Comparison of ENCODE assay signal across 8 mouse cellular contexts in the genomic region with DNA sequence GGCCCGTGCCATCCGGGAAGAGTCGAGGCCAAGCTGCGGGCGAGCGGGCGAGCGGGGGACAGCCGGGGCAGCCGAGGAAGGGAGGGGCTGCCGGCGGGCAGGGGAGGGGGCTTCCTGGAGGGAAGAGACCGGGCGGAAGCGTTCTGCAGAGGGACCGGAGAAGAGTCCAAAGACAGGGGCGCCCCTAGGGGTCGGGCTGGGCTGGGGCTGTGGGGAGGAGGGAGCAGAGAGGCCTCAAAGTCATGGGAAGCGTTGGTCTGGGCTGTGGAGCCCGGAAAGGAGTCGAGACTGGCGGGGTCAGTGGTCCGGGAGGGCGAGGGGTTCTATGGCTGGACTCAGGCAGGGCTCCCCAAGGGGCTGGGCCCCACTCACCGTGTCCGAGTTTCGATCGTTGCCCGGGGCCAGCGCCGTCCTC. TPM values are rescaled to one million over a fixed set of nuclear protein-coding genes. Genes with fewer than 3 reads are reported as not detected.
A peak's percentile ranks its signal among the peaks of the same experiment; 100 is the strongest.
DNase-seq lines count a peak whose midpoint lies in the region; ATAC-seq and TF ChIP-seq lines count a peak whose summit lies in the region.

No protein-coding gene starts in this region.

- peak overlapping the region; percentile 79 for H3K9ac ChIP-seq in forebrain, embryonic 16.5 days (replicated peaks; ENCODE audit: low read depth, low read length)
- H3K9ac ChIP-seq in hindbrain, embryonic 14.5 days: peak overlapping the region; percentile 90
- peak overlapping the region; percentile 83 for H3K9ac ChIP-seq in liver, embryonic 11.5 days (ENCODE audit: low read depth, low read length)
- H3K9ac ChIP-seq in midbrain, postnatal 0 days (replicated peaks; ENCODE audit: low read length, poor library complexity, severe bottlenecking): peak overlapping the region; percentile 94
- H3K9ac ChIP-seq in stomach, embryonic 15.5 days: peak overlapping the region; percentile 89

- 0 out of 2 replicates have a peak overlapping the region, but pooled peaks have one; percentile 35 for H3K27ac ChIP-seq in brown adipose tissue, adult 24 weeks (replicated peaks; ENCODE audit: low read depth, low read length)
- H3K27ac ChIP-seq in forebrain, embryonic 16.5 days (ENCODE audit: low read length): peak overlapping the region; percentile 57
- peak overlapping the region; percentile 74 for H3K27ac ChIP-seq in hindbrain, embryonic 14.5 days
- peak overlapping the region; percentile 14 for H3K27ac ChIP-seq in liver, embryonic 11.5 days (ENCODE audit: low read depth, low read length)
- peak overlapping the region; percentile 81 for H3K27ac ChIP-seq in midbrain, postnatal 0 days (ENCODE audit: low read depth, low read length)
- peak overlapping the region; percentile 74 for H3K27ac ChIP-seq in stomach, embryonic 15.5 days

- peaks cover 12% of the 10 kb centered on the region; the same call in 1 of the 2 replicates for H3K4me1 ChIP-seq in brown adipose tissue, adult 24 weeks (ENCODE audit: control insufficient read depth, insufficient read depth, insufficient read length, low read length)
- peaks cover 27% of the 10 kb centered on the region for H3K4me1 ChIP-seq in forebrain, embryonic 16.5 days (replicated peaks; ENCODE audit: control insufficient read depth, insufficient read depth, low read length)
- peaks cover 26% of the 10 kb centered on the region for H3K4me1 ChIP-seq in hindbrain, embryonic 14.5 days (replicated peaks; ENCODE audit: control insufficient read depth, insufficient read depth, low read length)
- H3K4me1 ChIP-seq in liver, embryonic 11.5 days (replicated peaks; ENCODE audit: control insufficient read depth, insufficient read depth, low read length): peaks cover 28% of the 10 kb centered on the region
- peaks cover 13% of the 10 kb centered on the region for H3K4me1 ChIP-seq in midbrain, postnatal 0 days (ENCODE audit: insufficient read depth, low read length)
- peaks cover 18% of the 10 kb centered on the region for H3K4me1 ChIP-seq in stomach, embryonic 15.5 days

- DNase-seq in kidney, adult 18-20 months: peak; percentile 56
- DNase-seq in kidney, adult 9 months: no peak
- peak; percentile 56 for DNase-seq in hindbrain, embryonic 14.5 days (ENCODE audit: low spot score)
- peak; percentile 78 for DNase-seq in liver, embryonic 11.5 days (ENCODE audit: low spot score)
- peak; percentile 79 for DNase-seq in midbrain, postnatal 0 days (ENCODE audit: low spot score)

- 0% methylated on average over 23 of the region's 31 CpGs for WGBS in forebrain, embryonic 16.5 days
- WGBS in hindbrain, embryonic 14.5 days: 2% methylated on average over 22 of the region's 31 CpGs
- WGBS in liver, embryonic 11.5 days: under 1% methylated on average over 29 of the region's 31 CpGs
- under 1% methylated on average over 24 of the region's 31 CpGs for WGBS in midbrain, postnatal 0 days
- WGBS in stomach, embryonic 15.5 days: under 1% methylated on average over 31 of the region's 31 CpGs

- peak overlapping the region; percentile 90 for H3K4me3 ChIP-seq in brown adipose tissue, adult 24 weeks (ENCODE audit: insufficient read depth, low read depth, low read length)
- H3K4me3 ChIP-seq in forebrain, embryonic 16.5 days (replicated peaks; ENCODE audit: low read length): peak overlapping the region; percentile 79
- peak overlapping the region; percentile 96 for H3K4me3 ChIP-seq in hindbrain, embryonic 14.5 days (replicated peaks; ENCODE audit: low read length)
- peak overlapping the region; percentile 74 for H3K4me3 ChIP-seq in liver, embryonic 11.5 days (ENCODE audit: low read depth, low read length)
- peak overlapping the region; percentile 92 for H3K4me3 ChIP-seq in midbrain, postnatal 0 days (ENCODE audit: low read depth, low read length)
- H3K4me3 ChIP-seq in stomach, embryonic 15.5 days (replicated peaks): peak overlapping the region; percentile 72

- ATAC-seq in forebrain, embryonic 16.5 days: peak; percentile 73
- ATAC-seq in hindbrain, embryonic 14.5 days (ENCODE audit: low FRiP score): peak; percentile 61
- ATAC-seq in liver, embryonic 11.5 days (replicated peaks; ENCODE audit: low FRiP score): peak; percentile 67
- peak; percentile 85 for ATAC-seq in midbrain, postnatal 0 days (ENCODE audit: low FRiP score)
- peak; percentile 61 for ATAC-seq in stomach, embryonic 15.5 days (ENCODE audit: insufficient read depth, low FRiP score, low read depth)

- H3K27me3 ChIP-seq in forebrain, embryonic 16.5 days (replicated peaks; ENCODE audit: control insufficient read depth, insufficient read depth, low read length): no peaks in the 10 kb centered on the region
- H3K27me3 ChIP-seq in hindbrain, embryonic 14.5 days (ENCODE audit: control insufficient read depth, insufficient read depth, low read length): no peaks in the 10 kb centered on the region
- no peaks in the 10 kb centered on the region for H3K27me3 ChIP-seq in liver, embryonic 11.5 days (replicated peaks; ENCODE audit: control insufficient read depth, insufficient read depth, low read length)
- no peaks in the 10 kb centered on the region for H3K27me3 ChIP-seq in midbrain, postnatal 0 days (ENCODE audit: insufficient read depth, low read length)
- H3K27me3 ChIP-seq in stomach, embryonic 15.5 days (replicated peaks): no peaks in the 10 kb centered on the region

- H3K36me3 ChIP-seq in forebrain, embryonic 16.5 days (ENCODE audit: control insufficient read depth, insufficient read depth): peaks cover 2% of the 10 kb centered on the region; the same call in 1 of the 2 replicates
- no peaks in the 10 kb centered on the region; the same call in 1 of the 2 replicates for H3K36me3 ChIP-seq in hindbrain, embryonic 14.5 days (replicated peaks; ENCODE audit: control insufficient read depth, insufficient read depth)
- H3K36me3 ChIP-seq in liver, embryonic 11.5 days (ENCODE audit: control insufficient read depth, insufficient read depth, low read length): peaks cover 6% of the 10 kb centered on the region; the same call in 1 of the 2 replicates
- 0 out of 2 replicates have a peak, but pooled peaks cover 2% of the 10 kb centered on the region for H3K36me3 ChIP-seq in midbrain, postnatal 0 days (ENCODE audit: insufficient read depth, low read length)
- H3K36me3 ChIP-seq in stomach, embryonic 15.5 days: no peaks in the 10 kb centered on the region; the same call in 1 of the 2 replicates

- TF ChIP-seq CTCF in midbrain, postnatal 0 days (IDR thresholded peaks at IDR 0.05): peak; percentile 64

- peak overlapping the region; percentile 93 for H3K4me2 ChIP-seq in forebrain, embryonic 16.5 days (ENCODE audit: low read length)
- peak overlapping the region; percentile 98 for H3K4me2 ChIP-seq in hindbrain, embryonic 14.5 days (replicated peaks)
- H3K4me2 ChIP-seq in liver, embryonic 11.5 days: peak overlapping the region; percentile 95
- H3K4me2 ChIP-seq in midbrain, postnatal 0 days (ENCODE audit: low read depth, low read length, poor library complexity, severe bottlenecking): peak overlapping the region; percentile 95
- peak overlapping the region; percentile 94 for H3K4me2 ChIP-seq in stomach, embryonic 15.5 days

- H3K9me3 ChIP-seq in forebrain, embryonic 16.5 days (ENCODE audit: control insufficient read depth, low read length): no peaks in the 10 kb centered on the region
- H3K9me3 ChIP-seq in hindbrain, embryonic 14.5 days (ENCODE audit: control insufficient read depth, low read length): no peaks in the 10 kb centered on the region
- no peaks in the 10 kb centered on the region for H3K9me3 ChIP-seq in liver, embryonic 11.5 days (ENCODE audit: control insufficient read depth, low read length)
- no peaks in the 10 kb centered on the region for H3K9me3 ChIP-seq in midbrain, postnatal 0 days (ENCODE audit: low read length)
- no peaks in the 10 kb centered on the region for H3K9me3 ChIP-seq in stomach, embryonic 15.5 days

RNA-seq across cellular contexts. Expression of a gene that starts 0.5 kb away (rescaled TPM):
- 9.8 and 10.9 TPM in 2 replicates for polyA plus RNA-seq in brown adipose tissue, adult 24 weeks (2012; ENCODE audit: insufficient read depth, insufficient read length, missing spikeins)
- 13.8 and 17.5 TPM in 2 replicates for polyA plus RNA-seq in forebrain, embryonic 16.5 days (2015; fragmentation: Nextera tagmentation; extraction: Ambion mirVana)
- polyA plus RNA-seq in hindbrain, embryonic 14.5 days (2014; fragmentation: Nextera tagmentation; extraction: Ambion mirVana): 19.2 and 20.4 TPM in 2 replicates
- 6.7 and 7.7 TPM in 2 replicates for polyA plus RNA-seq in liver, embryonic 11.5 days (2014; fragmentation: Nextera tagmentation; extraction: Ambion mirVana)
- total RNA-seq in midbrain, postnatal 0 days (2014; rRNA removed): 58.1 and 68.9 TPM in 2 replicates
- polyA plus RNA-seq in midbrain, postnatal 0 days (2015; fragmentation: Nextera tagmentation; extraction: Ambion mirVana): 16.2 and 17.0 TPM in 2 replicates
- polyA plus RNA-seq in stomach, embryonic 15.5 days (2015; fragmentation: Nextera tagmentation; extraction: Ambion mirVana): 7.8 and 7.9 TPM in 2 replicates

RNA-seq across cellular contexts. Expression of a gene that starts 5.1 kb away (rescaled TPM):
- 0.79 and 1.0 TPM in 2 replicates for polyA plus RNA-seq in brown adipose tissue, adult 24 weeks (2012; ENCODE audit: insufficient read depth, insufficient read length, missing spikeins)
- 0.11 and 0.19 TPM in 2 replicates for polyA plus RNA-seq in forebrain, embryonic 16.5 days (2015; fragmentation: Nextera tagmentation; extraction: Ambion mirVana)
- polyA plus RNA-seq in hindbrain, embryonic 14.5 days (2014; fragmentation: Nextera tagmentation; extraction: Ambion mirVana): 0.79 and 0.87 TPM in 2 replicates
- 4.3 and 5.6 TPM in 2 replicates for polyA plus RNA-seq in liver, embryonic 11.5 days (2014; fragmentation: Nextera tagmentation; extraction: Ambion mirVana)
- 0.28 and 0.49 TPM in 2 replicates for total RNA-seq in midbrain, postnatal 0 days (2014; rRNA removed)
- polyA plus RNA-seq in midbrain, postnatal 0 days (2015; fragmentation: Nextera tagmentation; extraction: Ambion mirVana): 1.5 and 1.6 TPM in 2 replicates
- polyA plus RNA-seq in stomach, embryonic 15.5 days (2015; fragmentation: Nextera tagmentation; extraction: Ambion mirVana): 0.94 and 1.3 TPM in 2 replicates

RNA-seq across cellular contexts. Expression of a gene that starts 50.1 kb away (rescaled TPM):
- 3.4 and 4.0 TPM in 2 replicates for polyA plus RNA-seq in brown adipose tissue, adult 24 weeks (2012; ENCODE audit: insufficient read depth, insufficient read length, missing spikeins)
- polyA plus RNA-seq in forebrain, embryonic 16.5 days (2015; fragmentation: Nextera tagmentation; extraction: Ambion mirVana): 3.7 and 4.9 TPM in 2 replicates
- 2.6 and 3.6 TPM in 2 replicates for polyA plus RNA-seq in hindbrain, embryonic 14.5 days (2014; fragmentation: Nextera tagmentation; extraction: Ambion mirVana)
- 2.0 and 2.1 TPM in 2 replicates for polyA plus RNA-seq in liver, embryonic 11.5 days (2014; fragmentation: Nextera tagmentation; extraction: Ambion mirVana)
- 17.8 and 21.4 TPM in 2 replicates for total RNA-seq in midbrain, postnatal 0 days (2014; rRNA removed)
- polyA plus RNA-seq in midbrain, postnatal 0 days (2015; fragmentation: Nextera tagmentation; extraction: Ambion mirVana): 3.9 and 4.2 TPM in 2 replicates
- polyA plus RNA-seq in stomach, embryonic 15.5 days (2015; fragmentation: Nextera tagmentation; extraction: Ambion mirVana): 2.2 and 2.4 TPM in 2 replicates

RNA-seq across cellular contexts. Expression of a gene that starts 50.1 kb away (rescaled TPM):
- 39.3 and 49.9 TPM in 2 replicates for polyA plus RNA-seq in brown adipose tissue, adult 24 weeks (2012; ENCODE audit: insufficient read depth, insufficient read length, missing spikeins)
- polyA plus RNA-seq in forebrain, embryonic 16.5 days (2015; fragmentation: Nextera tagmentation; extraction: Ambion mirVana): 29.4 and 31.2 TPM in 2 replicates
- 34.2 and 38.8 TPM in 2 replicates for polyA plus RNA-seq in hindbrain, embryonic 14.5 days (2014; fragmentation: Nextera tagmentation; extraction: Ambion mirVana)
- polyA plus RNA-seq in liver, embryonic 11.5 days (2014; fragmentation: Nextera tagmentation; extraction: Ambion mirVana): 97.4 and 108 TPM in 2 replicates
- total RNA-seq in midbrain, postnatal 0 days (2014; rRNA removed): 14.9 and 23.9 TPM in 2 replicates
- 32.2 and 32.6 TPM in 2 replicates for polyA plus RNA-seq in midbrain, postnatal 0 days (2015; fragmentation: Nextera tagmentation; extraction: Ambion mirVana)
- polyA plus RNA-seq in stomach, embryonic 15.5 days (2015; fragmentation: Nextera tagmentation; extraction: Ambion mirVana): 103 and 105 TPM in 2 replicates

RNA-seq across cellular contexts. Expression of a gene that starts 53.5 kb away (rescaled TPM):
- 328 and 404 TPM in 2 replicates for polyA plus RNA-seq in brown adipose tissue, adult 24 weeks (2012; ENCODE audit: insufficient read depth, insufficient read length, missing spikeins)
- polyA plus RNA-seq in forebrain, embryonic 16.5 days (2015; fragmentation: Nextera tagmentation; extraction: Ambion mirVana): 0.22 and 0.66 TPM in 2 replicates
- not detected in 2 replicates for polyA plus RNA-seq in hindbrain, embryonic 14.5 days (2014; fragmentation: Nextera tagmentation; extraction: Ambion mirVana)
- polyA plus RNA-seq in liver, embryonic 11.5 days (2014; fragmentation: Nextera tagmentation; extraction: Ambion mirVana): 0.34 and 0.40 TPM in 2 replicates
- 0.38 and 8.2 TPM in 2 replicates for total RNA-seq in midbrain, postnatal 0 days (2014; rRNA removed)
- polyA plus RNA-seq in midbrain, postnatal 0 days (2015; fragmentation: Nextera tagmentation; extraction: Ambion mirVana): 0.21 and 0.25 TPM in 2 replicates
- polyA plus RNA-seq in stomach, embryonic 15.5 days (2015; fragmentation: Nextera tagmentation; extraction: Ambion mirVana): 17.4 and 19.1 TPM in 2 replicates

Comparison
In these comparisons a context has a peak if more than half of its experiments do, and no peak if none do; other contexts are left out.
1. H3K27ac ChIP-seq: peak in every context shown above with its lines; median percentile 81 in midbrain, postnatal 0 days; 74 in hindbrain, embryonic 14.5 days; 74 in stomach, embryonic 15.5 days; 57 in forebrain, embryonic 16.5 days; 35 in brown adipose tissue, adult 24 weeks; 14 in liver, embryonic 11.5 days.